Comparison of ENCODE assay signal across 19 mouse cellular contexts in the genomic region with DNA sequence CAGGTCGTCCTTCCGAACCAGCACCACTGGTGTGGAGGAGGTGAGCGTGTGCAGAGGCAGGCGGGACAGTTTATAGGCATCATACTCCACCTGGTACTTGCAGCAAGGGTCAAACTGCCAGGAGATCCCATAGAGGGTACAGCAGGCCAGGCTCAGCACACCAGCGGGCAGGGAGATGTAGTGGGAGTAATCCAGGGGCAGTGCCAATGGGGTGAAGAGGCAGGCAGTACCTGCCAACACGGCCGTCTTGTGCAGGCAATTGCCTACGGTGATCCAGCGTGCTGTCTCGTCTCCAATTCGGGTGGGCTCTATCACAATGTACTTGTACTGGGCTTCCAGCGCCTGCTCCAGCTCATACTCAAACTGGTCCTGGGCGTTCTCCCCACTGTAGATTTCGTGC. TPM values are rescaled to one million over a fixed set of nuclear protein-coding genes. Genes with fewer than 3 reads are reported as not detected.
DNase-seq lines count a peak whose midpoint lies in the region; ATAC-seq and TF ChIP-seq lines count a peak whose summit lies in the region.
"Had no signal": no experiment of that assay in that cellular context is flagged by ENCODE, and none has a peak within 500 bp of the region (broad histone marks: within the 10 kb centered on the region; RNA-seq: fewer than 3 reads in every experiment).

No protein-coding gene starts in this region.

- H3K27me3 ChIP-seq in heart, adult 2 months (ENCODE audit: control insufficient read depth, insufficient read depth, low read length) = no peaks in the 10 kb centered on the region
- no peaks in the 10 kb centered on the region for H3K27me3 ChIP-seq in heart, embryonic 11.5 days (ENCODE audit: control insufficient read depth, insufficient read depth, low read length)
- H3K27me3 ChIP-seq in kidney, embryonic 16.5 days (ENCODE audit: insufficient read depth, low read length) = no peaks in the 10 kb centered on the region
- H3K27me3 ChIP-seq: forebrain, embryonic 15.5 days; neural tube, embryonic 12.5 days had no signal

- intact Hi-C loops in heart, adult 2 months (cut with DNase I) = no loop called here

- peak; percentile 79 for TF ChIP-seq EP300 in heart, adult 2 months (IDR thresholded peaks at IDR 0.05; ENCODE audit: insufficient read depth, low read depth, low read length)

- H3K36me3 ChIP-seq in heart, adult 2 months (ENCODE audit: control insufficient read depth, insufficient read depth, low read length) = peaks cover 4% of the 10 kb centered on the region
- peaks cover 25% of the 10 kb centered on the region for H3K36me3 ChIP-seq in heart, embryonic 11.5 days (ENCODE audit: control insufficient read depth, insufficient read depth, low read length)
- peaks cover 34% of the 10 kb centered on the region for H3K36me3 ChIP-seq in kidney, embryonic 16.5 days (ENCODE audit: insufficient read depth, low read length)

- no peak overlapping the region for H3K4me3 ChIP-seq in heart, adult 2 months
- H3K4me3 ChIP-seq in heart, embryonic 11.5 days (ENCODE audit: low read depth, low read length) = no peak overlapping the region
- no peak overlapping the region for H3K4me3 ChIP-seq in kidney, embryonic 16.5 days (ENCODE audit: low read length)
- H3K4me3 ChIP-seq: erythroblast, embryonic 14.5 days; forebrain, embryonic 15.5 days; midbrain, embryonic 10.5 days; neural tube, embryonic 12.5 days had no signal

- no peak overlapping the region for H3K9ac ChIP-seq in heart, adult 2 months (ENCODE audit: low read depth, low read length)
- no peak overlapping the region for H3K9ac ChIP-seq in heart, embryonic 11.5 days (ENCODE audit: low read depth, low read length)
- H3K9ac ChIP-seq in kidney, embryonic 16.5 days (replicated peaks; ENCODE audit: low read length) = no peak overlapping the region
- H3K9ac ChIP-seq: forebrain, embryonic 15.5 days; liver, postnatal 0 days; neural tube, embryonic 12.5 days had no signal

- no peaks in the 10 kb centered on the region for H3K9me3 ChIP-seq in heart, embryonic 11.5 days (replicated peaks; ENCODE audit: control insufficient read depth, low read length)
- H3K9me3 ChIP-seq in kidney, embryonic 16.5 days (ENCODE audit: low read length) = no peaks in the 10 kb centered on the region
- H3K9me3 ChIP-seq: forebrain, embryonic 15.5 days; midbrain, embryonic 10.5 days; neural tube, embryonic 12.5 days had no signal

- peak; percentile 61 for DNase-seq in adrenal gland, postnatal 10 days
- DNase-seq in adrenal gland, postnatal 4 days (ENCODE audit: low spot score in 2 of 2) = no peak
- DNase-seq in heart, adult 2 months = peak; percentile 45 to 75
- DNase-seq in heart, adult 8-10 months (ENCODE audit: low spot score) = peak; percentile 44
- peak; percentile 42 for DNase-seq in skeletal muscle tissue, adult 2 months (ENCODE audit: low read depth, low spot score)
- DNase-seq in spleen, postnatal 36 days (ENCODE audit: low spot score in 2 of 2) = no peak
- DNase-seq: gastrocnemius, postnatal 14 days; kidney, adult 11 months; kidney, postnatal 14 days; liver, postnatal 0 days; lung, postnatal 36 days; thymus, postnatal 25 days had no signal

- ATAC-seq in heart, embryonic 11.5 days (replicated peaks; ENCODE audit: insufficient number of reproducible peaks, low FRiP score, low TSS enrichment) = no peak
- no peak for ATAC-seq in kidney, embryonic 16.5 days (ENCODE audit: low FRiP score, low TSS enrichment)
- ATAC-seq: forebrain, embryonic 15.5 days; hindbrain, postnatal 0 days; liver, postnatal 0 days had no signal

- H3K27ac ChIP-seq in heart, adult 2 months = no peak overlapping the region; the same call in 1 of the 2 replicates
- H3K27ac ChIP-seq in heart, embryonic 11.5 days (ENCODE audit: low read depth, low read length) = no peak overlapping the region
- no peak overlapping the region for H3K27ac ChIP-seq in kidney, embryonic 16.5 days (ENCODE audit: low read length)
- H3K27ac ChIP-seq: forebrain, embryonic 15.5 days; hindbrain, postnatal 0 days; midbrain, embryonic 10.5 days; neural tube, embryonic 12.5 days had no signal

- H3K4me1 ChIP-seq in heart, adult 2 months (ENCODE audit: control insufficient read depth, insufficient read depth, low read length) = peaks cover 18% of the 10 kb centered on the region
- peaks cover 35% of the 10 kb centered on the region for H3K4me1 ChIP-seq in heart, embryonic 11.5 days (ENCODE audit: control insufficient read depth, insufficient read depth, low read length)
- peaks cover 5% of the 10 kb centered on the region; the same call in 1 of the 2 replicates for H3K4me1 ChIP-seq in kidney, embryonic 16.5 days (ENCODE audit: insufficient read depth, low read length)
- H3K4me1 ChIP-seq: midbrain, embryonic 10.5 days had no signal

- no peak for TF ChIP-seq POLR2A in heart, adult 2 months (IDR thresholded peaks at IDR 0.05; ENCODE audit: insufficient read depth, low read depth, low read length)

- 55% methylated on average over 14 of the region's 14 CpGs for WGBS in heart, adult 2 months
- 90% methylated on average over 14 of the region's 14 CpGs for WGBS in heart, embryonic 11.5 days (ENCODE audit: insufficient replicate concordance)
- 82% methylated on average over 14 of the region's 14 CpGs for WGBS in kidney, embryonic 16.5 days

- peaks cover 4% of the 10 kb centered on the region; the same call in 1 of the 2 replicates for H3K79me2 ChIP-seq in heart, adult 2 months (replicated peaks; ENCODE audit: control insufficient read depth, insufficient read depth, low read length)

- no peak overlapping the region for H3K4me2 ChIP-seq in heart, embryonic 11.5 days
- no peak overlapping the region for H3K4me2 ChIP-seq in kidney, embryonic 16.5 days (replicated peaks; ENCODE audit: low read depth, low read length)
- H3K4me2 ChIP-seq: forebrain, embryonic 15.5 days; neural tube, embryonic 12.5 days had no signal

- TF ChIP-seq CTCF in heart, adult 2 months (IDR thresholded peaks at IDR 0.05) = no peak

RNA-seq across cellular contexts. Expression of gene Tmem11, which starts 14.2 kb away (rescaled TPM):
- 10 to 100 TPM; 51.9 to 54.1 TPM for total RNA-seq in adrenal gland, postnatal 10 days (2021)
- 10 to 100 TPM; 41.5 to 42.7 TPM for total RNA-seq in adrenal gland, postnatal 4 days (2021)
- 10 to 100 TPM; 28.3 to 31.4 TPM for total RNA-seq in heart, adult 2 months (2021)
- polyA plus RNA-seq in heart, adult 2 months (2012; rRNA removed) = 59.6 and 66.7 TPM in 2 replicates
- polyA plus RNA-seq in heart, embryonic 11.5 days (2014; fragmentation: Nextera tagmentation; extraction: Ambion mirVana) = 68.1 and 68.4 TPM in 2 replicates
- total RNA-seq in heart, adult 8-10 months (2022) = 10 to 100 TPM; 29.8 to 35.3 (median 31.1) TPM
- polyA plus RNA-seq in kidney, embryonic 16.5 days (2015; fragmentation: Nextera tagmentation; extraction: Ambion mirVana) = 72.0 and 79.6 TPM in 2 replicates

RNA-seq across cellular contexts. Expression of gene Dhrs7b, which starts 34.5 kb away (rescaled TPM):
- total RNA-seq in adrenal gland, postnatal 10 days (2021) = 10 to 100 TPM; 44.4 to 46.7 TPM
- 10 to 100 TPM; 23.5 to 24.3 TPM for total RNA-seq in adrenal gland, postnatal 4 days (2021)
- 10 to 100 TPM; 20.6 to 21.0 TPM for total RNA-seq in heart, adult 2 months (2021)
- polyA plus RNA-seq in heart, adult 2 months (2012; rRNA removed) = 14.4 and 22.1 TPM in 2 replicates
- polyA plus RNA-seq in heart, embryonic 11.5 days (2014; fragmentation: Nextera tagmentation; extraction: Ambion mirVana) = 31.8 and 33.9 TPM in 2 replicates
- 10 to 100 TPM; 19.9 to 23.9 (median 21.3) TPM for total RNA-seq in heart, adult 8-10 months (2022)
- 41.7 and 42.8 TPM in 2 replicates for polyA plus RNA-seq in kidney, embryonic 16.5 days (2015; fragmentation: Nextera tagmentation; extraction: Ambion mirVana)

RNA-seq across cellular contexts. Expression of gene Natd1, which starts 49.6 kb away (rescaled TPM):
- 10 to 100 TPM; 21.4 to 28.0 TPM for total RNA-seq in adrenal gland, postnatal 10 days (2021)
- 10 to 100 TPM; 30.8 TPM for total RNA-seq in adrenal gland, postnatal 4 days (2021)
- 10 to 100 TPM; 11.4 to 13.4 TPM for total RNA-seq in heart, adult 2 months (2021)
- 15.6 and 20.0 TPM in 2 replicates for polyA plus RNA-seq in heart, adult 2 months (2012; rRNA removed)
- polyA plus RNA-seq in heart, embryonic 11.5 days (2014; fragmentation: Nextera tagmentation; extraction: Ambion mirVana) = 20.2 and 23.9 TPM in 2 replicates
- total RNA-seq in heart, adult 8-10 months (2022) = 10 to 100 TPM in 2 of 4 experiments, 1 to 10 TPM in 2; 8.6 to 15.0 (median 11.0) TPM
- polyA plus RNA-seq in kidney, embryonic 16.5 days (2015; fragmentation: Nextera tagmentation; extraction: Ambion mirVana) = 29.9 and 31.2 TPM in 2 replicates

RNA-seq across cellular contexts. Expression of gene Shmt1, which starts 53.4 kb away (rescaled TPM):
- total RNA-seq in adrenal gland, postnatal 10 days (2021) = 100 to 1,000 TPM in 1 of 2 experiments, 10 to 100 TPM in 1; 89.0 to 103 TPM
- 100 to 1,000 TPM in 1 of 2 experiments, 10 to 100 TPM in 1; 93.3 to 105 TPM for total RNA-seq in adrenal gland, postnatal 4 days (2021)
- total RNA-seq in heart, adult 2 months (2021) = 10 to 100 TPM in 1 of 2 experiments, 1 to 10 TPM in 1; 8.4 to 10.5 TPM
- polyA plus RNA-seq in heart, adult 2 months (2012; rRNA removed) = 7.4 TPM in 2 replicates
- polyA plus RNA-seq in heart, embryonic 11.5 days (2014; fragmentation: Nextera tagmentation; extraction: Ambion mirVana) = 36.4 and 44.4 TPM in 2 replicates
- total RNA-seq in heart, adult 8-10 months (2022) = 10 to 100 TPM in 2 of 4 experiments, 1 to 10 TPM in 2; 6.4 to 16.4 (median 10.4) TPM
- polyA plus RNA-seq in kidney, embryonic 16.5 days (2015; fragmentation: Nextera tagmentation; extraction: Ambion mirVana) = 79.4 and 84.6 TPM in 2 replicates
- polyA plus RNA-seq: erythroblast, embryonic 14.5 days had no signal

Comparison
In these comparisons a context has a peak if more than half of its experiments do, and no peak if none do; other contexts are left out.
1. DNase-seq: peak in adrenal gland, postnatal 10 days (single experiment), heart, adult 2 months (2 of 2), heart, adult 8-10 months (single experiment) and skeletal muscle tissue, adult 2 months (single experiment); none in adrenal gland, postnatal 4 days (0 of 2) and spleen, postnatal 36 days (0 of 2).